Mouse (Mus musculus): ENCODE results near the gene Olfr325. TPM values are rescaled to one million over a fixed set of nuclear protein-coding genes. Genes with fewer than 3 reads are reported as not detected.

Gene Olfr325
- not detected in 2 replicates for polyA plus RNA-seq (2012; ENCODE audit: low replicate concordance)

DNA sequence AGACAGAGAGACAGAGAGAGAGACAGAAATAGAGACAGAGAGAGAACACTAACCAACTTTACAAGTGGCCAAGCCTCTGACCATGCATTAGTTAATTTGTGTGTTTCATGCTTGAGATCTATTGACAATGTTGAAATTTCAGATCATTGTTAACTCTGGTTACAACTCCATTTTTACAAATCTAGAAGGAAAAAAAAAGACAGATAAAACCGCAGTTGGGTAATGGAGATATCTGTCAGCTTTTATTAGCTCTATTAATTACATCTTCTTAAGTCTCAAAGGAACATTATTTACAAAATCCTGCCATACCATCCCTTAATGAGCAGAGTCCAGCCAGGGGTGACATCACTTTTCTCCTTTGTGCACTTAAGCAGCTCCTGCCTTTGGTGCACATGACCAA is at the start of gene Olfr325:
Gene Olfr325, plus strand, starts transcription at position 301 of the 400 bp plus-strand sequence.

DNA sequence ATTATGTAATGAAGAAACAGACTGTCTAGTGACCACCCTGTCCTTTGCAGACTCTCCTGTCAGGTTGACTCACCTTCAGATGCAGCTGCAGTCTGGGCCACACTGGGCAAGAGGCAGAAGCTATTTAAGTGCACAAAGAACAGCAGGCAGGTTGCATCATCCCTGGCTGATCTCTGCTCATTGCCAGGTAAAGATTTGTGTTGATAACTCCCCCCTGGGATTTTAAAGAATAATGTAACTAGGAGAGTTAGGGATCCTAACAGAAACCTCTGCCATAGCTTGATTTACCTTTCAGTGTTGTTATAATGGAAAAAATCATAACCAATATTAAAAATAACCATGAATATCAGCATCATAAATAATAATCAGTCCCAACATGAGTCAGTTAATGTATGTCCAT is 42.8 kb upstream of the Olfr325 start, which contains the start of gene Olfr330:
Gene Olfr330, minus strand, starts transcription at position 101 of the 400 bp plus-strand sequence.

DNA sequence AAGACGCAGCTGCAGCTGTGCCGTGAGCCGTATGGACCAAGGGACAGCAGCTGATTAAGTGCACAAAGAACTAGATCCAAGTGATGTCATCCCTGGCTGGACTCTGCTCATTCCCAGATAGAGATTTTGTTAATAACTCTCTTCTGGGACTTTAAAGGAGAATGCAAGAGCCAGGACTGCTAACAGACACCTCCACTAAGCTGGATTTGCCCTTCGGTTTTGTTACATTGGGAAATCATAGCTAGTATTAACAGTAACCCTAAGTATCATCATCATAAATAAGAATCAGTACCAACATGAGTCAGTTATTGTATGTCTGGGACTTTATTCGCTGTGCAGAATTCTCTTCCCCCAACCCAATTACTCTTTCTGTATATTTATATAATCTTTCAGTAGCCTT is 31.2 kb upstream of the Olfr325 start, which contains the start of gene Olfr329-ps:
Gene Olfr329-ps, minus strand, starts transcription at position 101 of the 400 bp plus-strand sequence.

DNA sequence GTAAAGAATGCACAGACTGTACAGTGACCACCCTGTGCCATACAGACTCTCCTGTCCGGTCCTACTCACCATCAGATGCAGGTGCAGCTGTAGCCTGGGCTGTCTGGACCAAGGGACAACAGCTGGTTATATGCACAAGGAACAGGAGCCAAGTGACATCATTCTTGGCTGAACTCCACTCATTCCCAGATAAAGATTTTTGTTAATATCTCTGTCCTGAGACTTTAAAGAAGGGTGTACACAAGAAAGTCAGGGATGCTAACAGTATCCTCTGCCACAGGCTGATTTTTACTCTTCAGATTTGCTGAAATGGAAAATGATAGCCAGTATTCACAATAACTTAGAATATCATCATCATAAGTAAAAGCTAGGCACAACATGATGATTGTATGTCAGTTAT is 22.0 kb upstream of the Olfr325 start, which contains the start of gene Olfr328:
Gene Olfr328, minus strand, starts transcription at position 101 of the 400 bp plus-strand sequence.

DNA sequence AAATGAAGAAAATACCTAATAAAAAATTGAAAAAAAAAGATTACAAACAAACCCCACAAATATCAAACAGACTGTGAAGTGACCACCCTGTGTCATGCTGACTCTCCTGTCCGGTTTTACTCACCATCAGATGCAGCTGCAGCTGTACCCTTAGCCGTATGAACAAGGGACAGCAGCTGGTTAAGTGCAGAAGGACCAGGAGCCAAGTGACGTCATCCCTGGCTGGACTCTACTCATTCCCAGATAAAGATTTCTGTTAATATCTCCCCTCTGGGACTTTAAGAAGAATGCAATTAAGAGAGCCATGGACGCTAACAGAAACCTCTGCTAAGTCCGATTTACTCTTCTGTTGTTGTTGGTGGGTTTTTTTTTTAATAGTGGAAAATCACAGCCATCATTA is 7.1 kb upstream of the Olfr325 start, which contains the start of gene Olfr224:
Gene Olfr224, minus strand, starts transcription at position 149 of the 400 bp plus-strand sequence.

GRCm38 (mm10) chr11:58594814-58595213 is 17.3 kb downstream of the Olfr325 start, which contains the start of gene Olfr324:
Olfr324 (plus strand) TSS chr11:58595114.

DNA sequence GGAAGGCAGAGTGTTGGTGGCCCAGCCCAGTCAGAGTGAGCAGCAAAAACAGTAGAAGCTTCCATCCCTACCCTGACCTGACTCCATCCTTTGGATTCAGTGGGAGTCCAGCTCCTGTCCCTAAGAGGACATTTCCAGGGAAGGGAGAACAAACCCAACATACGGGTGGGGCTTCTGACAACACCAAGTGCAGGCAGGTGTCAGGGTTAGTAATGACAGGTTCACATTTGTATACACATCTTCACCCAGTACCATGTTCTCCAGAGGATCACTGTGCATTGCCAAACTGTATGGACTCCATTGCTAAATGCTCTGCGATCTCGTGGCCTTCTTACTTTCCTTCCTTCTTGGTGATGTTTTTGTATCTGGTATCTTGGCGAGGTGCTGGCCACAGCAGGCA is 38.4 kb downstream of the Olfr325 start, which contains the start of gene 2210407C18Rik:
Gene 2210407C18Rik, minus strand, starts transcription at position 101 of the 400 bp plus-strand sequence.

GRCm38 (mm10) chr11:58630401-58630800 is 52.9 kb downstream of the Olfr325 start, which contains the start of gene Olfr323:
Olfr323 (minus strand) TSS chr11:58630501.

Other genes with a start within 250 kb of the Olfr325 start
- 9.4 and 11.8 TPM in 2 replicates for gene Zfp672, start 247.4 kb upstream of the Olfr325 start, polyA plus RNA-seq (2012; ENCODE audit: low replicate concordance)
- gene Sh3bp5l, start 247.0 kb upstream of the Olfr325 start, polyA plus RNA-seq (2012; ENCODE audit: low replicate concordance): 18.6 and 31.9 TPM in 2 replicates
- not detected in 2 replicates for gene Lypd8, start 198.7 kb upstream of the Olfr325 start, polyA plus RNA-seq (2012; ENCODE audit: low replicate concordance)
- not detected in 2 replicates for gene 1810065E05Rik, start 156.6 kb upstream of the Olfr325 start, polyA plus RNA-seq (2012; ENCODE audit: low replicate concordance)
- not detected in 2 replicates for gene Gm12253, start 145.2 kb upstream of the Olfr325 start, polyA plus RNA-seq (2012; ENCODE audit: low replicate concordance)
- not detected in 2 replicates for gene Lypd9, start 124.8 kb upstream of the Olfr325 start, polyA plus RNA-seq (2012; ENCODE audit: low replicate concordance)
- gene Olfr30, start 115.5 kb upstream of the Olfr325 start, polyA plus RNA-seq (2012; ENCODE audit: low replicate concordance): not detected in 2 replicates
- not detected in 2 replicates for gene Olfr332, start 85.2 kb upstream of the Olfr325 start, polyA plus RNA-seq (2012; ENCODE audit: low replicate concordance)
- not detected in 2 replicates for gene Olfr331, start 75.2 kb upstream of the Olfr325 start, polyA plus RNA-seq (2012; ENCODE audit: low replicate concordance)
- gene Olfr330, start 42.9 kb upstream of the Olfr325 start, polyA plus RNA-seq (2012; ENCODE audit: low replicate concordance): not detected in 2 replicates
- not detected in 2 replicates for gene Olfr329-ps, start 31.3 kb upstream of the Olfr325 start, polyA plus RNA-seq (2012; ENCODE audit: low replicate concordance)
- gene Olfr328, start 22.1 kb upstream of the Olfr325 start, polyA plus RNA-seq (2012; ENCODE audit: low replicate concordance): not detected in 2 replicates
- not detected in 2 replicates for gene Olfr224, start 7.2 kb upstream of the Olfr325 start, polyA plus RNA-seq (2012; ENCODE audit: low replicate concordance)
- not detected in 2 replicates for gene Olfr324, start 17.4 kb downstream of the Olfr325 start, polyA plus RNA-seq (2012; ENCODE audit: low replicate concordance)
- not detected in 2 replicates for gene 2210407C18Rik, start 38.3 kb downstream of the Olfr325 start, polyA plus RNA-seq (2012; ENCODE audit: low replicate concordance)
- gene Olfr323, start 52.8 kb downstream of the Olfr325 start, polyA plus RNA-seq (2012; ENCODE audit: low replicate concordance): 0.18 TPM in 1 of 2 replicates, not detected in the other
- gene Trim58, start 62.7 kb downstream of the Olfr325 start, polyA plus RNA-seq (2012; ENCODE audit: low replicate concordance): 0.15 and 5.6 TPM in 2 replicates
- gene Olfr322, start 81.1 kb downstream of the Olfr325 start, polyA plus RNA-seq (2012; ENCODE audit: low replicate concordance): 0.03 TPM in 1 of 2 replicates, not detected in the other
- not detected in 2 replicates for gene Olfr320, start 103.4 kb downstream of the Olfr325 start, polyA plus RNA-seq (2012; ENCODE audit: low replicate concordance)
- gene Olfr319, start 121.4 kb downstream of the Olfr325 start, polyA plus RNA-seq (2012; ENCODE audit: low replicate concordance): not detected in 2 replicates
- not detected in 2 replicates for gene Olfr318, start 146.3 kb downstream of the Olfr325 start, polyA plus RNA-seq (2012; ENCODE audit: low replicate concordance)
- gene Olfr317, start 161.5 kb downstream of the Olfr325 start, polyA plus RNA-seq (2012; ENCODE audit: low replicate concordance): not detected in 2 replicates
- 0.12 TPM in 1 of 2 replicates, not detected in the other for gene Olfr316, start 175.0 kb downstream of the Olfr325 start, polyA plus RNA-seq (2012; ENCODE audit: low replicate concordance)
- gene Olfr315, start 195.5 kb downstream of the Olfr325 start, polyA plus RNA-seq (2012; ENCODE audit: low replicate concordance): not detected in 2 replicates
- gene Olfr314, start 205.2 kb downstream of the Olfr325 start, polyA plus RNA-seq (2012; ENCODE audit: low replicate concordance): not detected in 2 replicates
- gene Fam183b, start 224.2 kb downstream of the Olfr325 start, polyA plus RNA-seq (2012; ENCODE audit: low replicate concordance): not detected in 2 replicates
- not detected in 2 replicates for gene Olfr313, start 237.3 kb downstream of the Olfr325 start, polyA plus RNA-seq (2012; ENCODE audit: low replicate concordance)